Mouse (Mus musculus) forebrain, embryonic 13.5 days (tissue): ENCODE results near the gene Tspan13. TPM values are rescaled to one million over a fixed set of nuclear protein-coding genes. Genes with fewer than 3 reads are reported as not detected.

Source experiments
- ATAC-seq: fragments of 200-750 bp; cut with Nextera tagmentation; 2 replicates; pipeline ENCODE4 v1.8.0; 2017
- H3K27ac ChIP-seq: fragments of 300-500 bp; sonication (generic); 2 replicates; pipeline ENCODE4 v1.5.1; 2015; ENCODE audit warnings: inconsistent platforms, mild to moderate bottlenecking, moderate library complexity
- H3K27me3 ChIP-seq: fragments of 300-500 bp; sonication (generic); 2 replicates; pipeline ENCODE4 v1.6.1; 2015; ENCODE audit warnings: mild to moderate bottlenecking, inconsistent platforms
- H3K36me3 ChIP-seq: fragments of 300-500 bp; sonication (generic); 2 replicates; pipeline ENCODE4 v1.6.1; 2015; ENCODE audit warnings: mild to moderate bottlenecking, inconsistent platforms; ENCODE audit not compliant: poor library complexity, severe bottlenecking
- H3K4me1 ChIP-seq: fragments of 300-500 bp; sonication (generic); 2 replicates; pipeline ENCODE4 v1.6.1; 2015; ENCODE audit warnings: inconsistent platforms
- H3K4me2 ChIP-seq: fragments of 300-500 bp; sonication (generic); 2 replicates; pipeline ENCODE4 v1.6.1; 2015; ENCODE audit warnings: inconsistent platforms, mild to moderate bottlenecking, moderate library complexity
- H3K4me3 ChIP-seq: fragments of 300-500 bp; sonication (generic); 2 replicates; pipeline ENCODE4 v1.5.1; 2015; ENCODE audit warnings: mild to moderate bottlenecking, inconsistent platforms
- H3K9ac ChIP-seq: fragments of 300-500 bp; sonication (generic); 2 replicates; pipeline ENCODE4 v1.6.1; 2015; ENCODE audit warnings: mild to moderate bottlenecking, inconsistent platforms
- H3K9me3 ChIP-seq: fragments of 300-500 bp; sonication (generic); replicated peaks from 2 replicates; pipeline ENCODE4 v1.6.1; 2016; ENCODE audit warnings: inconsistent platforms
- WGBS: fragments of 180-500 bp; shearing (Covaris S2); methylation state at CpG from one replicate; pipeline ENCODE4 v1.1.7; 2015; 5-methylcytosine and 5-hydroxymethylcytosine counted together
- polyA plus RNA-seq: library from polyadenylated mRNA; unstranded; fragments of >200 nt; fragmentation: Nextera tagmentation; extraction: Ambion mirVana; gene quantifications from 2 replicates; pipeline ENCODE4 v1.2.1, GENCODE M21; 2015

The Tspan13 gene
- polyA plus RNA-seq, 1 experiment from 2014 or later, result 274 TPM

DNA sequence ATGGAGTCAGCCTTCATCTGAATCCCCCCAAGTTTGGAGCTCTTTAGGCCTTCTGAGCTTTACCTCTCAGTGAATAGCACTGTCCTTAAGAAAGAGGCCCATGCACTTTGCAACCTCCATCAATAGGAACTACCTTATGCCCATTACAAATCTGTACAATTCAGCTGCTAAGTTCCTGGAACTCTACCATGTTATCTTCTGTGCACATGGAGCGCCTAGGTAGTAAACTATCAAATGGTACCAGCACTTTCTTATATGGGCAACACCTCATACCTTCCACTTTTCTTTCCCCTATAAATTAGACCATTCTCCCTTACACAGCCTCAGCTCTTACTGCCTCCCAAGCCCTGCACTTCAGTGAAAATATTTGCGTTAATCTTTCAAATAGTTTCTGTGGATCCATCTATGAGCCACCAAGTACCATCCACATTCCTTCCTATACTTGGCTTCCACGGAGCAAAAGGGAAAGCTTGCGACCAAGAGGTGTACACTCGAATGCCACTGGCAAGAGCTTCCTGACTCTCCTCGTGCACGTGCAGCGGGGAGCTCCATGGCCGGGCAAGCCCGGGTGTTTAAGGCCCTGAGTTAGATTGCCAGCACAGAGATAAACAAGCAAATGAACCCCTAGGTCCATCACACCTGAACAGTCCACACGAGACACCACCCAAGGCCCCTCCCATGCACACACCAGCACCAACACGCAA lies 11.5 kb downstream of the Tspan13 start:
- ATAC-seq, result no peak; the same call in 1 of the 2 replicates
- H3K9me3 ChIP-seq, result peaks cover 13% of the 10 kb centered on the region; the same call in 1 of the 2 replicates
- no peak overlapping the region for H3K4me2 ChIP-seq
- H3K4me3 ChIP-seq, result no peak overlapping the region
- 91% methylated on average over 12 of the region's 12 CpGs for WGBS
- no peaks in the 10 kb centered on the region; the same call in 1 of the 2 replicates for H3K4me1 ChIP-seq
- no peak overlapping the region for H3K9ac ChIP-seq
- H3K27ac ChIP-seq, result no peak overlapping the region
- peaks cover 10% of the 10 kb centered on the region; the same call in 1 of the 2 replicates for H3K36me3 ChIP-seq
- H3K27me3 ChIP-seq, result no peaks in the 10 kb centered on the region

DNA sequence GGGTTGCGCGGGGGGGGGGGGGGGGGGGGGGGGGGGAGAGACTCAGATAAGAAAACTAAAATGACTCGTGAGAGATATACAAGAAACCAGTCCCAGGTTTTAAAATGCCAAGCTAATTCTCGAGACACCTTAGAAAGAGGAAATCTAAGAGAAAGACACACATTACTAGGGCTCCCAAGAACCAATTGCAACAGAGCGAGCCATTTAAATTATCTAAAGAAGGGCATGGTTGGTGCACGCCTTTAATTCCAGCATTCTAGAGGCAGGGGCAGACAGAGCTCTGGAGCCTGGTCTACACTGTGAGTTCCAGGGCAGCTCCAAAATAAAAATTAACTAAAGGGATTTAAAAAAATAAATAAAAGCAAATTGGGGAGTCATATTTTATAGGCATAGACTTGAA lies 12.6 kb downstream of the Tspan13 start:
- Histone ChIP-seq H3K9me3 (0 out of 2 replicates have a peak, but pooled peaks cover 8% of the 10 kb centered on the region), H3K4me2 (no peak overlapping the region), H3K36me3 (peaks cover 10% of the 10 kb centered on the region; the same call in 1 of the 2 replicates), H3K27ac (no peak overlapping the region), H3K4me3 (no peak overlapping the region), H3K9ac (no peak overlapping the region), H3K4me1 (no peaks in the 10 kb centered on the region; the same call in 1 of the 2 replicates), H3K27me3 (no peaks in the 10 kb centered on the region)
- WGBS, result 87% methylated on average over 4 of the region's 6 CpGs
- no peak for ATAC-seq

DNA sequence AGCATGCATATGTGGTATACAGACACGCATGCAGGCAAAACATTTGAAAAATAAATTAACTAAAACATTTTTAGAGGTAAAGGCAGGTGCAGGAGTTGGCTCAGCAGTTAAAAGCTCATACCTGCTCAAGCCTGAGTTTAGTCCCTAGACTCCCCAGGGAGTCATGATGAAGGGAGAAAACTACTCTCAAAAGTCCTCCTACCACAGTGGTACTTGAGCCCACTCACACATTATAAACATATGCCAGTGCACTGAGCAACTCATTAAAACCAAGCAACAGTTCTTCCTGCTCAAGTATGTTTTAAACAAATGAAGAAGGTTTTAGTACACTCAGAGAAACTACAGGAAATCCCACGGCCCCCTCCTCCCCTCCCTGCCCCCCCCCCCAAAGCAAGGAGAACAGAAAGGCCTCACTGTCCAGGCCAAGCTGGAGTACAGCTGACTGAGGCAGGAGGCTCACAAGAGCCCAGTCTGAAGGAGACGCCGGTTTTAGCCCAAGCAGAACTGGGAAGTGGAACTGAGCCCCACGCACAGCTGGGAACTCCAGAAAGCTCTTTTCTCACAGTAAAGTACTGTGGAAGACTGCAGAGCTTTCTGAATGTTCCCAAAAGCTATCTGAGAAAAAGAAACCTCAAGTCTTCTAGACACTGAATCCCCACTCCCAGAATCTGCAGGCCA lies 13.2 kb downstream of the Tspan13 start:
- Histone ChIP-seq H3K4me3 (no peak overlapping the region), H3K27me3 (no peaks in the 10 kb centered on the region), H3K4me1 (no peaks in the 10 kb centered on the region; the same call in 1 of the 2 replicates), H3K9ac (no peak overlapping the region), H3K4me2 (no peak overlapping the region), H3K36me3 (peaks cover 10% of the 10 kb centered on the region; the same call in 1 of the 2 replicates), H3K27ac (no peak overlapping the region), H3K9me3 (0 out of 2 replicates have a peak, but pooled peaks cover 7% of the 10 kb centered on the region)
- 78% methylated on average over 5 of the region's 5 CpGs for WGBS
- ATAC-seq, result no peak

DNA sequence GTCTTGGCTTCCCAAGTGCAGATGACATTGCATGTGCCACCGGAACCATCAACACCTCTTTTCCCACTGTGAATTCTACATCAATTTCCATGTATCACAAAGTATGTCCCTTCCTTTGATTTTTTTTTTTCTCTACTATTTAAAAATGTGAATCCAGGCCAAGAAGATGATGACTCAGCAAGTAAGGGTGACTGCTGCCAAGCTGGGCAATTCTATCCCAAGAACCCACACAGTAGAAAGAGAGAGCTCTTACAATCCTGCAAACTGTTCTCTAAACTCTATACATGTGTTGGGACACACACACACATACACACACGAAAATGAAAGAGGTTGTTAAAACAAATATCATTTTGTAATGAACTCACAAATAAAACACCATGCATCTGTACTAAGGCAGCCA lies 15.1 kb downstream of the Tspan13 start:
- Histone ChIP-seq H3K4me1 (no peaks in the 10 kb centered on the region), H3K27me3 (no peaks in the 10 kb centered on the region), H3K4me3 (no peak overlapping the region), H3K36me3 (no peaks in the 10 kb centered on the region; the same call in 1 of the 2 replicates), H3K27ac (no peak overlapping the region), H3K9ac (no peak overlapping the region), H3K9me3 (no peaks in the 10 kb centered on the region), H3K4me2 (no peak overlapping the region)
- 86% methylated on average over 2 of the region's 2 CpGs for WGBS
- ATAC-seq, result no peak

DNA sequence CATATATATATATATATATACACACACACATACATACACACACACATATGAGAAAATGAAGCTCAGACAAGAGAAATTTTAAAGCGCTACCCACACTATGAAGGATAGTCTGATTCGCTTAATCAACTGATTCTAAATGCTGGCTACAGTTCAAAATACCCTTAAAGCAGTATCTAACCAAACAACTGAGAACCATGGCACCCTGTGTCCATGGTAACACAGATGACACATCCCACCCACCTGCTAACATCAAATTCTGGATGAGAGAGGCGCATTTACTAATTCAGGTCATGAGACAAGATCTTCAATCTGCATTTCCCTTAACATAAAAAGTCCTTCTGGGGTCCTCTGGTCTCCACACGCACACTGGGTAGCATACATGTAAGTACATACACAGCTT lies 16.2 kb downstream of the Tspan13 start:
- 93% methylated on average over 4 of the region's 4 CpGs for WGBS
- ATAC-seq, result no peak
- no peak overlapping the region for H3K4me3 ChIP-seq
- no peaks in the 10 kb centered on the region for H3K4me1 ChIP-seq
- H3K9ac ChIP-seq, result no peak overlapping the region
- H3K9me3 ChIP-seq, result no peaks in the 10 kb centered on the region
- no peak overlapping the region for H3K27ac ChIP-seq
- H3K27me3 ChIP-seq, result no peaks in the 10 kb centered on the region
- peaks cover 2% of the 10 kb centered on the region; the same call in 1 of the 2 replicates for H3K36me3 ChIP-seq
- no peak overlapping the region for H3K4me2 ChIP-seq

DNA sequence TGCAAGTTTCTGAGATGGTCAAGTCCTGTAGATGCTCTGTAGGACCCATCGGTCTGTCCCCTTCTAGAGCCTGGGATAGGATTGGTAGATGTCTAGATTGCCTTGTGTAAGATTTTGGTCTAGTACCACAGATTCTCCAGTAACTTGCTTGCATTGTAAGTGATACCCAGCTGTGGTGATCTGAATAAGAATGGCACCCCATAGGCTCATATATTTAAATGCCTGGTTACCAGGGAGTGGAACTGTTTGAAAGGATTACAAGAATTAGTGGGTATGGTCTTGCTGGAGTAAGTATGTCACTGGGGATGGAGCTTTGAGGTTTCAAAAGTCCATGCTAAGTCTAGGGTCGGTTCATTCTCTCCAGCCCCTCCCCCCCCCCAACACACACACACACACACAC lies 21.6 kb downstream of the Tspan13 start:
- 74% methylated on average over 2 of the region's 2 CpGs for WGBS
- no peak overlapping the region for H3K27ac ChIP-seq
- H3K4me3 ChIP-seq, result no peak overlapping the region
- H3K36me3 ChIP-seq, result peaks cover 47% of the 10 kb centered on the region
- H3K9ac ChIP-seq, result no peak overlapping the region
- H3K27me3 ChIP-seq, result no peaks in the 10 kb centered on the region
- H3K4me1 ChIP-seq, result no peaks in the 10 kb centered on the region
- ATAC-seq, result no peak
- H3K9me3 ChIP-seq, result no peaks in the 10 kb centered on the region
- H3K4me2 ChIP-seq, result no peak overlapping the region

DNA sequence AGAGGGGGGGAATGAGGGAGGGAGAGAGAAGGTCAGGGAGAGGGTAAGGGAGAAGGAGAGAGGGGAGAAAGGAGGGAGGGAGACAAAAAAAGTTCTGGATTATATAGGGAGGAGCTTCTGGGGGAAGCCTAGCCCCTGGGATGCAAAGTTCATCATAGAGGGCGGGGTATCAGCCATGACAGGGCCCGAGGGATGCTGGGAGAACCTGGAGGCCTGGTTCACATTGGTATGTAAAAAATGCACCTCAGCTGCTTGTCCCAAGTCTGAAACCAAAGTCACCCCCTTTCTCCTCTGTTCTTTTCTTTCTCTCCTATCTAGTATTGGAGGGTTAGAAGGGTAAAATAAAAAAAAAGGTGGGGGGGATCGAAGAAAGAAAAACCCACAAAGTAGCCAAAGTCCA lies 22.2 kb downstream of the Tspan13 start:
- peaks cover 54% of the 10 kb centered on the region for H3K36me3 ChIP-seq
- H3K4me2 ChIP-seq, result no peak overlapping the region
- H3K9me3 ChIP-seq, result no peaks in the 10 kb centered on the region
- no peak for ATAC-seq
- H3K4me1 ChIP-seq, result no peaks in the 10 kb centered on the region
- H3K27ac ChIP-seq, result no peak overlapping the region
- WGBS, result 92% methylated on average over 3 of the region's 3 CpGs
- H3K9ac ChIP-seq, result no peak overlapping the region
- no peaks in the 10 kb centered on the region for H3K27me3 ChIP-seq
- no peak overlapping the region for H3K4me3 ChIP-seq

DNA sequence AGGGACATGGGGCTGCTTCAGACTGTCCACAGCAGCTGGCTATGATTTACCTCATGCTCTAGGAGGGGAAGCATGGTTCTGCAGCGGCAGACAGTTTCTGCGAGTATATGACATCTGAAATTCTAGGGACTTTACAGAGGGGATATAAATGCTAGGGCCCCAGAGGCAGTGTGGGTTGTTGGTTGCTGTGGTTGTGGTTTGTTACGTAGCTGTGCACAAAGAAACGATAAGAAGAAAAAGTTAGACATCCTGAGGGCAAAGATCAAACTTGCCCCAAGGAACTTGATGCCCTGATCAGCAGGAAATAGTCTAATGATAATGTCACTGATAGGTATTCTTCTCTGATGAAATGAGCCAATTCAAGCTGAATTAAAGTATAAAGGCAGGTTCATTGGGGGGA lies 22.7 kb downstream of the Tspan13 start:
- Histone ChIP-seq H3K36me3 (peaks cover 59% of the 10 kb centered on the region), H3K9me3 (no peaks in the 10 kb centered on the region), H3K4me2 (no peak overlapping the region), H3K4me1 (no peaks in the 10 kb centered on the region), H3K27ac (no peak overlapping the region), H3K9ac (no peak overlapping the region), H3K4me3 (no peak overlapping the region), H3K27me3 (no peaks in the 10 kb centered on the region)
- WGBS, result 93% methylated on average over 4 of the region's 4 CpGs
- no peak for ATAC-seq

DNA sequence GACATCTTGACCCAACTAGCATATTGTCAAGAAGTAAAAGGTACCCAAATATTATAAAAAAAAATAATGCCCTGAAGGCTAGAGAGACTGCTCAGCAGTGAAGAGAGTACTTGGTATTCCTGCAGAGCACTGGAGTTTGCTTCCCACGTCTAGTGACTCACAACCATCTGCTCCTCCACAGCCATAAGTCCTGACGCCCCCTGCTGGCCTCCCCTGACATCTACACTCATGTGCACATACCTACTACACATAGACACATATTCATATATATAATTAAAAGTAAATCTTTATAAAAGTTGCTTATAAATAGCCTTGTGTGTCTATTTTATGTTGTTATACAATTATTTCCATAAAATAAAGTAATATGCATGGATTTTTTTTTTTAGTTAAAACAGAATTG lies 24.5 kb downstream of the Tspan13 start:
- 88% methylated on average over 2 of the region's 2 CpGs for WGBS
- H3K9ac ChIP-seq, result no peak overlapping the region
- no peaks in the 10 kb centered on the region for H3K27me3 ChIP-seq
- no peak overlapping the region for H3K27ac ChIP-seq
- no peaks in the 10 kb centered on the region for H3K4me1 ChIP-seq
- no peak overlapping the region for H3K4me3 ChIP-seq
- H3K36me3 ChIP-seq, result peaks cover 60% of the 10 kb centered on the region
- ATAC-seq, result no peak
- H3K4me2 ChIP-seq, result no peak overlapping the region
- no peaks in the 10 kb centered on the region for H3K9me3 ChIP-seq

DNA sequence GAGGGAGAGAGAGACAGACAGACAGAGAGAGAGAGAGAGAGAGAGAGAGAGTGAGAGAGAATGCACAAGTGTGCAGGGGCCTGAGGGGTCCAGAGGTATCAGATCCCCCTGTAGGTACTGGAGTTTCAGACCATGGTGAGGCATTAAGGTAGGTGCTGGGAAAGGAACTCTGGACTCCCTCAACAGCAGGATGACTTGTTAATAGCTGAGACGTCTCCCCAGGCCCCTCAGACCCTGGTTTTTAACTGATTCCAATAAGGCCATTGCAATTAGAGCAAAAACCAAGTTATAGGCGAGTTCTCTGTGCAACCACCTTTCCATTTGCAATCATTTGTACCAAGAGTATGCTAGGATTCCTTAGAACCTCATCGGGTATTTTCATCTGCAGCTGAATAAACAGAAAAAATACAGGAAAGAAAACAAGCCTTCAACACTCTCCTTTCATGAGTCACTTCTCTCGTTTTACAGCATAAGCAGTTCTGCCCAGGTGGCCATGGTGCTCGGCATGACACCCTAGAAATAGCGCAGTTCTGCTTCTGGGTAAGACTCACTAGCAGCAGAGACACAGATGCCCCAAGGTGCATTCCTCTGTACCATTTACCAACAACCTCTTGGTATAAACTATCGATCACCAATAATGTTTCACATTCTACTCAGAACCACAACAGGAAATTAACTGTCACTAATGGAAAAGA lies 28.9 kb downstream of the Tspan13 start:
- no peaks in the 10 kb centered on the region for H3K4me1 ChIP-seq
- H3K4me2 ChIP-seq, result no peak overlapping the region
- no peak overlapping the region for H3K9ac ChIP-seq
- no peak overlapping the region for H3K4me3 ChIP-seq
- no peak for ATAC-seq
- no peaks in the 10 kb centered on the region for H3K9me3 ChIP-seq
- H3K27ac ChIP-seq, result no peak overlapping the region
- peaks cover 33% of the 10 kb centered on the region for H3K36me3 ChIP-seq
- 83% methylated on average over 7 of the region's 7 CpGs for WGBS
- H3K27me3 ChIP-seq, result no peaks in the 10 kb centered on the region

DNA sequence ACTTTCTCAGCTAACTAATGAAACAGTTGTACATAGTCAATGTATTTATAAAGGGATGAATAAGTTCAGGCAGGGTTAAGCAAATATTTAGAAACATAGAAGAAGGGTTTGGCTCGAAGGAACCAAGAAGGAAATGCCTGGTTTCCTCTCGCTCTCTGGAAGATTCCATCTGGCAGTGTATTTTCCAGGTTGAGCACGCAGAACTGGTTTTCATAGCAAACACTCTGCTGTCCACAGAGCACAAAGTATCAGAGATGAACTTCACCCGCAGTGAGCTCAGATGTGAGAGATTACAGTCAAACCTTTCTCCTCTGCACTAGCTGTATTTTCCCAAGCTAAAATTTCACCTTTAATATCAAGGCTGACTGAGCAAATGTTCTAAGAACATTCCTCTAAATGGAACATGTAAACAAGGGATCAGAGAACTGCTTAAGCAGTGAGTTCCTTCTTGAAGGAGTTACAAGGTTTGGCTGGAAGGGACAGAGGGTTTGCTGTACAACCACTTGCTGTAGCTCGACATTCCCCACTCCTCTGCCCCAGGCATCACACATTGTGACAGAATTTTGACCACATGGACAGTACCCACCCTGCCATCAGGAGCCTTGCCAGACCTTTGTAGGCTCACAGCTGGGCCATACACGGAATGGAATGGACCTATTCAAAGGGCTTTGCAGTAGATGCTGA lies 33.8 kb downstream of the Tspan13 start:
- H3K27me3 ChIP-seq, result no peaks in the 10 kb centered on the region
- H3K4me3 ChIP-seq, result no peak overlapping the region
- 84% methylated on average over 6 of the region's 6 CpGs for WGBS
- ATAC-seq, result no peak
- no peaks in the 10 kb centered on the region; the same call in 1 of the 2 replicates for H3K36me3 ChIP-seq
- H3K4me2 ChIP-seq, result no peak overlapping the region
- H3K27ac ChIP-seq, result no peak overlapping the region
- H3K9me3 ChIP-seq, result no peaks in the 10 kb centered on the region
- no peak overlapping the region for H3K9ac ChIP-seq
- H3K4me1 ChIP-seq, result no peaks in the 10 kb centered on the region

DNA sequence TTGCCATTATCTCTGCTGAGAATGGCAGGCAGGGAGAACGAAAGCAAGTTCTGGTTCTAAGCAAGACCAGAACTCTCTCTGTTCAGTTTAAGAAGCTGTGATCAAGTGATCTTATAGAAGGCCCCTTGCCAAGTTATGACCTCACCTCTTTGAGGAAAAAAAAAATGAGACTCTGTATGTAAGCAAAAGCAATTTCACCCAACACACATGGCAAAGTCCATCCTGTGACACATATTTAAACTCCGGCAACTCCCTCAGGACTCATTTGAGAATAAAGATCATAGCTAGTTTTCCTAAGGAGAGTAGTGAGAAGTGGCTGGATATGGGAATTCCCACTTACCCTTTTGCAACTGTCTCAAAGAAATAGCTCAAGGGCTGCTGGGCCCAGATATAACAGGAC lies 34.7 kb downstream of the Tspan13 start:
- no peak overlapping the region for H3K4me3 ChIP-seq
- ATAC-seq, result no peak
- 88% methylated on average over 2 of the region's 2 CpGs for WGBS

More for the DNA sequence above, 34.7 kb downstream of the Tspan13 start:
- Histone ChIP-seq H3K4me2 (no peak overlapping the region), H3K9me3 (no peaks in the 10 kb centered on the region), H3K9ac (no peak overlapping the region), H3K27ac (no peak overlapping the region), H3K36me3 (no peaks in the 10 kb centered on the region), H3K4me1 (no peaks in the 10 kb centered on the region), H3K27me3 (no peaks in the 10 kb centered on the region)
